Comparison of ENCODE assay signal across 13 mouse cellular contexts in the genomic region with DNA sequence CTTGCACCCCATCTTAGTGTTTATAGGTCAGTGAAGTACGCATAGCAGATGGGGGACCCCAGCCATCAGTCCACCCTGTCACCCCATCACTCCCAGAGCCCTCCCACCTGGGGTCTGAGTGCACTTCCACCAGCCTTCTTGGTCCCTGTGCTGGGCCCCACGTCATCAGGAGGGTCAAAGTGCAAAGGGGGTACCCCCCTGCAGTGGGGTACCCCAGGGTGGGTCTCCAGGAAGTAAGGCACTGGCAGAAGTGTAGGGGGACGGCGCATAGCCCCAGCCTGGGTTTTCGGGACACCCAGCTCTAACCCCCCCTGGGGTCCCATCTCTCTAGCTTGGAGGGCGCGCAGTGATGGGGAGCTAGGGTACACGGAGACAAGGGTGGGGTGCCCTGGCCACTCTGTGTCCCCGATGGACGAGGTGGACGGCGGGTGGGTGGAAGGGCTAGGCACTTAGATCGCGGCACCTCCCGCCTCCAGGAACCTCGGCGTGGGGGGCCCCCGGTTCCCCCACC. TPM values are rescaled to one million over a fixed set of nuclear protein-coding genes. Genes with fewer than 3 reads are reported as not detected.
DNase-seq lines count a peak whose midpoint lies in the region; ATAC-seq lines count a peak whose summit lies in the region.
"Had no signal": no experiment of that assay in that cellular context is flagged by ENCODE, and none has a peak within 500 bp of the region (broad histone marks: within the 10 kb centered on the region; RNA-seq: fewer than 3 reads in every experiment).

No protein-coding gene starts in this region.

- ATAC-seq in heart, embryonic 11.5 days (replicated peaks; ENCODE audit: insufficient number of reproducible peaks, low FRiP score, low TSS enrichment) = no peak
- ATAC-seq in forebrain, embryonic 14.5 days = no peak
- no peak for ATAC-seq in hindbrain, embryonic 15.5 days (ENCODE audit: low FRiP score, low read depth)
- ATAC-seq in neural tube, embryonic 12.5 days (ENCODE audit: low FRiP score, low read depth) = no peak
- ATAC-seq in kidney, embryonic 15.5 days (replicated peaks; ENCODE audit: low FRiP score) = no peak

- no peak for DNase-seq in heart, postnatal 25 days (ENCODE audit: low spot score)
- DNase-seq in forebrain, embryonic 14.5 days (ENCODE audit: low spot score) = no peak
- DNase-seq in left cerebral cortex, adult 9 months (ENCODE audit: low spot score in 2 of 2) = no peak
- DNase-seq: adrenal gland, postnatal 10 days; gastrocnemius, postnatal 14 days; kidney, adult 2 months; liver, embryonic 13.5 days; right cerebral cortex, postnatal 4 days; thymus, postnatal 25 days had no signal

- WGBS in heart, embryonic 11.5 days (ENCODE audit: insufficient replicate concordance) = 75% methylated on average over 18 of the region's 18 CpGs
- WGBS in forebrain, embryonic 14.5 days = 83% methylated on average over 18 of the region's 18 CpGs
- WGBS in hindbrain, embryonic 15.5 days = 78% methylated on average over 18 of the region's 18 CpGs
- WGBS in neural tube, embryonic 12.5 days = 71% methylated on average over 18 of the region's 18 CpGs
- 86% methylated on average over 18 of the region's 18 CpGs for WGBS in kidney, embryonic 15.5 days

- H3K9ac ChIP-seq in heart, embryonic 11.5 days (ENCODE audit: low read depth, low read length) = no peak overlapping the region
- H3K9ac ChIP-seq in forebrain, embryonic 14.5 days (ENCODE audit: low read length) = 0 out of 2 replicates have a peak overlapping the region, but pooled peaks have one; percentile 17
- H3K9ac ChIP-seq in hindbrain, embryonic 15.5 days = no peak overlapping the region
- no peak overlapping the region for H3K9ac ChIP-seq in neural tube, embryonic 12.5 days
- H3K9ac ChIP-seq in kidney, embryonic 15.5 days = no peak overlapping the region
- H3K9ac ChIP-seq: liver, embryonic 13.5 days had no signal

- peaks cover 21% of the 10 kb centered on the region for H3K27me3 ChIP-seq in heart, embryonic 11.5 days (ENCODE audit: control insufficient read depth, insufficient read depth, low read length)
- no peaks in the 10 kb centered on the region for H3K27me3 ChIP-seq in forebrain, embryonic 14.5 days (replicated peaks; ENCODE audit: control insufficient read depth, insufficient read depth, low read length)
- no peaks in the 10 kb centered on the region for H3K27me3 ChIP-seq in hindbrain, embryonic 15.5 days
- H3K27me3 ChIP-seq in neural tube, embryonic 12.5 days (replicated peaks) = 0 out of 2 replicates have a peak, but pooled peaks cover 5% of the 10 kb centered on the region
- no peaks in the 10 kb centered on the region for H3K27me3 ChIP-seq in kidney, embryonic 15.5 days

- peaks cover 33% of the 10 kb centered on the region for H3K4me1 ChIP-seq in heart, embryonic 11.5 days (ENCODE audit: control insufficient read depth, insufficient read depth, low read length)
- H3K4me1 ChIP-seq in forebrain, embryonic 14.5 days (ENCODE audit: control insufficient read depth, insufficient read depth, low read length) = peaks cover 24% of the 10 kb centered on the region
- peaks cover 55% of the 10 kb centered on the region for H3K4me1 ChIP-seq in hindbrain, embryonic 15.5 days (replicated peaks)
- H3K4me1 ChIP-seq in neural tube, embryonic 12.5 days = peaks cover 59% of the 10 kb centered on the region
- H3K4me1 ChIP-seq in kidney, embryonic 15.5 days = peaks cover 65% of the 10 kb centered on the region

- H3K9me3 ChIP-seq in heart, embryonic 11.5 days (replicated peaks; ENCODE audit: control insufficient read depth, low read length) = no peaks in the 10 kb centered on the region
- H3K9me3 ChIP-seq in forebrain, embryonic 14.5 days (replicated peaks; ENCODE audit: control insufficient read depth, low read length) = no peaks in the 10 kb centered on the region
- no peaks in the 10 kb centered on the region for H3K9me3 ChIP-seq in hindbrain, embryonic 15.5 days
- no peaks in the 10 kb centered on the region for H3K9me3 ChIP-seq in neural tube, embryonic 12.5 days
- H3K9me3 ChIP-seq in kidney, embryonic 15.5 days (replicated peaks) = no peaks in the 10 kb centered on the region
- H3K9me3 ChIP-seq: liver, embryonic 13.5 days had no signal

- intact Hi-C loops in heart, postnatal 25 days (cut with DNase I) = no loop called here

- H3K36me3 ChIP-seq in heart, embryonic 11.5 days (ENCODE audit: control insufficient read depth, insufficient read depth, low read length) = peaks cover 10% of the 10 kb centered on the region; the same call in 1 of the 2 replicates
- H3K36me3 ChIP-seq in forebrain, embryonic 14.5 days (ENCODE audit: control insufficient read depth, insufficient read depth, low read length) = peaks cover 34% of the 10 kb centered on the region
- H3K36me3 ChIP-seq in hindbrain, embryonic 15.5 days = peaks cover 9% of the 10 kb centered on the region; the same call in 1 of the 2 replicates
- peaks cover 26% of the 10 kb centered on the region; the same call in 1 of the 2 replicates for H3K36me3 ChIP-seq in neural tube, embryonic 12.5 days
- H3K36me3 ChIP-seq in kidney, embryonic 15.5 days = peaks cover 48% of the 10 kb centered on the region

- H3K27ac ChIP-seq in heart, embryonic 11.5 days (ENCODE audit: low read depth, low read length) = no peak overlapping the region
- H3K27ac ChIP-seq in forebrain, embryonic 14.5 days (ENCODE audit: low read depth, low read length) = 0 out of 2 replicates have a peak overlapping the region, but pooled peaks have one; percentile 75
- peak overlapping the region; percentile 42; the same call in 1 of the 2 replicates for H3K27ac ChIP-seq in hindbrain, embryonic 15.5 days (replicated peaks)
- no peak overlapping the region for H3K27ac ChIP-seq in neural tube, embryonic 12.5 days
- H3K27ac ChIP-seq in kidney, embryonic 15.5 days = no peak overlapping the region
- H3K27ac ChIP-seq: liver, embryonic 13.5 days had no signal

- H3K4me2 ChIP-seq in heart, embryonic 11.5 days = peak overlapping the region; percentile 6
- peak overlapping the region; percentile 35; the same call in 1 of the 2 replicates for H3K4me2 ChIP-seq in forebrain, embryonic 14.5 days (ENCODE audit: low read length)
- H3K4me2 ChIP-seq in hindbrain, embryonic 15.5 days = peak overlapping the region; percentile 30; the same call in 1 of the 2 replicates
- peak overlapping the region; percentile 40 for H3K4me2 ChIP-seq in neural tube, embryonic 12.5 days (replicated peaks)
- H3K4me2 ChIP-seq in kidney, embryonic 15.5 days = no peak overlapping the region
- H3K4me2 ChIP-seq: liver, embryonic 13.5 days had no signal

- no peak overlapping the region for H3K4me3 ChIP-seq in heart, embryonic 11.5 days (ENCODE audit: low read depth, low read length)
- H3K4me3 ChIP-seq in forebrain, embryonic 14.5 days (ENCODE audit: low read depth, low read length) = no peak overlapping the region
- 0 out of 2 replicates have a peak overlapping the region, but pooled peaks have one; percentile 9 for H3K4me3 ChIP-seq in hindbrain, embryonic 15.5 days
- no peak overlapping the region for H3K4me3 ChIP-seq in neural tube, embryonic 12.5 days
- no peak overlapping the region for H3K4me3 ChIP-seq in kidney, embryonic 15.5 days (replicated peaks)
- H3K4me3 ChIP-seq: liver, embryonic 13.5 days had no signal

RNA-seq across cellular contexts. Expression of a gene that starts 7.0 kb away (rescaled TPM):
- polyA plus RNA-seq in heart, embryonic 11.5 days (2014; fragmentation: Nextera tagmentation; extraction: Ambion mirVana) = 4.2 and 5.8 TPM in 2 replicates
- 1 to 10 TPM; 2.0 TPM for total RNA-seq in heart, postnatal 25 days (2021)
- polyA plus RNA-seq in forebrain, embryonic 14.5 days (2014; fragmentation: Nextera tagmentation; extraction: Ambion mirVana) = 1.5 and 2.0 TPM in 2 replicates
- polyA plus RNA-seq in hindbrain, embryonic 15.5 days (2015; fragmentation: Nextera tagmentation; extraction: Ambion mirVana) = 1.4 and 1.8 TPM in 2 replicates
- polyA plus RNA-seq in neural tube, embryonic 12.5 days (2016; fragmentation: Nextera tagmentation; extraction: Ambion mirVana) = 2.1 and 2.7 TPM in 2 replicates
- polyA plus RNA-seq in kidney, embryonic 15.5 days (2015; fragmentation: Nextera tagmentation; extraction: Ambion mirVana) = 26.0 and 29.4 TPM in 2 replicates

RNA-seq across cellular contexts. Expression of a gene that starts 11.0 kb away (rescaled TPM):
- 0.55 and 1.2 TPM in 2 replicates for polyA plus RNA-seq in heart, embryonic 11.5 days (2014; fragmentation: Nextera tagmentation; extraction: Ambion mirVana)
- under 1 TPM in 1 of 2 experiments, not detected in 1; 0.70 TPM for total RNA-seq in heart, postnatal 25 days (2021)
- polyA plus RNA-seq in forebrain, embryonic 14.5 days (2014; fragmentation: Nextera tagmentation; extraction: Ambion mirVana) = 0.65 and 0.69 TPM in 2 replicates
- polyA plus RNA-seq in hindbrain, embryonic 15.5 days (2015; fragmentation: Nextera tagmentation; extraction: Ambion mirVana) = 2.1 and 2.7 TPM in 2 replicates
- 2.3 and 2.5 TPM in 2 replicates for polyA plus RNA-seq in neural tube, embryonic 12.5 days (2016; fragmentation: Nextera tagmentation; extraction: Ambion mirVana)
- 1.6 and 2.1 TPM in 2 replicates for polyA plus RNA-seq in kidney, embryonic 15.5 days (2015; fragmentation: Nextera tagmentation; extraction: Ambion mirVana)

RNA-seq across cellular contexts. Expression of a gene that starts 15.6 kb away (rescaled TPM):
- 1.4 and 2.9 TPM in 2 replicates for polyA plus RNA-seq in heart, embryonic 11.5 days (2014; fragmentation: Nextera tagmentation; extraction: Ambion mirVana)
- total RNA-seq in heart, postnatal 25 days (2021) = under 1 TPM; 0.61 to 0.78 TPM
- polyA plus RNA-seq in forebrain, embryonic 14.5 days (2014; fragmentation: Nextera tagmentation; extraction: Ambion mirVana) = 3.6 and 4.8 TPM in 2 replicates
- polyA plus RNA-seq in hindbrain, embryonic 15.5 days (2015; fragmentation: Nextera tagmentation; extraction: Ambion mirVana) = 6.2 and 6.6 TPM in 2 replicates
- 5.0 and 5.3 TPM in 2 replicates for polyA plus RNA-seq in neural tube, embryonic 12.5 days (2016; fragmentation: Nextera tagmentation; extraction: Ambion mirVana)
- polyA plus RNA-seq in kidney, embryonic 15.5 days (2015; fragmentation: Nextera tagmentation; extraction: Ambion mirVana) = 2.5 and 4.1 TPM in 2 replicates

RNA-seq across cellular contexts. Expression of a gene that starts 15.6 kb away (rescaled TPM):
- 47.5 and 61.4 TPM in 2 replicates for polyA plus RNA-seq in heart, embryonic 11.5 days (2014; fragmentation: Nextera tagmentation; extraction: Ambion mirVana)
- 10 to 100 TPM; 52.0 to 56.2 TPM for total RNA-seq in heart, postnatal 25 days (2021)
- polyA plus RNA-seq in forebrain, embryonic 14.5 days (2014; fragmentation: Nextera tagmentation; extraction: Ambion mirVana) = 78.7 and 78.8 TPM in 2 replicates
- polyA plus RNA-seq in hindbrain, embryonic 15.5 days (2015; fragmentation: Nextera tagmentation; extraction: Ambion mirVana) = 92.2 and 94.0 TPM in 2 replicates
- polyA plus RNA-seq in neural tube, embryonic 12.5 days (2016; fragmentation: Nextera tagmentation; extraction: Ambion mirVana) = 75.6 and 77.9 TPM in 2 replicates
- polyA plus RNA-seq in kidney, embryonic 15.5 days (2015; fragmentation: Nextera tagmentation; extraction: Ambion mirVana) = 79.7 and 82.2 TPM in 2 replicates

RNA-seq across cellular contexts. Expression of a gene that starts 21.5 kb away (rescaled TPM):
- polyA plus RNA-seq in heart, embryonic 11.5 days (2014; fragmentation: Nextera tagmentation; extraction: Ambion mirVana) = 66.1 and 70.0 TPM in 2 replicates
- total RNA-seq in heart, postnatal 25 days (2021) = 10 to 100 TPM; 27.7 to 32.3 TPM
- polyA plus RNA-seq in forebrain, embryonic 14.5 days (2014; fragmentation: Nextera tagmentation; extraction: Ambion mirVana) = 101 and 109 TPM in 2 replicates
- polyA plus RNA-seq in hindbrain, embryonic 15.5 days (2015; fragmentation: Nextera tagmentation; extraction: Ambion mirVana) = 147 and 152 TPM in 2 replicates
- polyA plus RNA-seq in neural tube, embryonic 12.5 days (2016; fragmentation: Nextera tagmentation; extraction: Ambion mirVana) = 136 and 138 TPM in 2 replicates
- polyA plus RNA-seq in kidney, embryonic 15.5 days (2015; fragmentation: Nextera tagmentation; extraction: Ambion mirVana) = 105 and 114 TPM in 2 replicates

Comparison
In these comparisons a context has a peak if more than half of its experiments do, and no peak if none do; other contexts are left out.
1. H3K27ac ChIP-seq: peak in forebrain, embryonic 14.5 days (single experiment) and hindbrain, embryonic 15.5 days (single experiment); none in heart, embryonic 11.5 days (single experiment), neural tube, embryonic 12.5 days (single experiment) and kidney, embryonic 15.5 days (single experiment).